Mouse (Mus musculus): ENCODE data around the gene Psmb3. TPM values are rescaled to one million over a fixed set of nuclear protein-coding genes. Genes with fewer than 3 reads are reported as not detected.

Psmb3 gene
- 443 and 489 TPM in 2 replicates for polyA plus RNA-seq (2015; fragmentation: Nextera tagmentation; extraction: Ambion mirVana)

GRCm38 (mm10) chr11:97703039-97703826, at the start of gene Psmb3:
TSS of gene Psmb3 (plus strand) at chr11:97703399.

GRCm38 (mm10) chr11:97662893-97663527, 40.2 kb upstream of the Psmb3 start, which contains the start of gene Mllt6:
TSS of gene Mllt6 (plus strand) at chr11:97663414.

GRCm38 (mm10) chr11:97685613-97686321, 17.4 kb upstream of the Psmb3 start, which contains the start of gene Cisd3:
TSS of gene Cisd3 (plus strand) at chr11:97685826.

GRCm38 (mm10) chr11:97700003-97700745, 3.0 kb upstream of the Psmb3 start, which contains the start of gene Pcgf2:
TSS of gene Pcgf2 (minus strand) at chr11:97700497.

GRCm38 (mm10) chr11:97744063-97744717, 41.0 kb downstream of the Psmb3 start, which contains the start of gene Pip4k2b:
TSS of gene Pip4k2b (minus strand) at chr11:97744704.

Small RNA genes lying within 50 kb of the gene (microRNA-seq; reads per million reads assigned to microRNA genes)
- 0 reads per million in 2 experiments for gene Gm24158
- gene Mir6927, result 0 reads per million in 2 experiments
- 0 reads per million in 2 experiments for gene Mir8102

Other genes with a start within 250 kb of the Psmb3 start
- gene 4933428G20Rik, start 203.1 kb upstream of the Psmb3 start, polyA plus RNA-seq (2015; fragmentation: Nextera tagmentation; extraction: Ambion mirVana), result 0.28 and 0.44 TPM in 2 replicates
- 0.06 and 0.13 TPM in 2 replicates for gene Srcin1, start 127.2 kb upstream of the Psmb3 start, polyA plus RNA-seq (2015; fragmentation: Nextera tagmentation; extraction: Ambion mirVana)
- gene Epop, start 73.7 kb upstream of the Psmb3 start, polyA plus RNA-seq (2015; fragmentation: Nextera tagmentation; extraction: Ambion mirVana), result 0.14 and 0.23 TPM in 2 replicates
- gene Mllt6, start 40.0 kb upstream of the Psmb3 start, polyA plus RNA-seq (2015; fragmentation: Nextera tagmentation; extraction: Ambion mirVana), result 0.96 and 1.00 TPM in 2 replicates
- 94.2 and 95.9 TPM in 2 replicates for gene Cisd3, start 17.6 kb upstream of the Psmb3 start, polyA plus RNA-seq (2015; fragmentation: Nextera tagmentation; extraction: Ambion mirVana)
- 3.5 and 4.0 TPM in 2 replicates for gene Pcgf2, start 2.9 kb upstream of the Psmb3 start, polyA plus RNA-seq (2015; fragmentation: Nextera tagmentation; extraction: Ambion mirVana)
- 1.9 TPM in 2 replicates for gene Pip4k2b, start 41.3 kb downstream of the Psmb3 start, polyA plus RNA-seq (2015; fragmentation: Nextera tagmentation; extraction: Ambion mirVana)
- gene Cwc25, start 63.2 kb downstream of the Psmb3 start, polyA plus RNA-seq (2015; fragmentation: Nextera tagmentation; extraction: Ambion mirVana), result 7.7 and 9.0 TPM in 2 replicates
- gene 1700001P01Rik, start 72.5 kb downstream of the Psmb3 start, polyA plus RNA-seq (2015; fragmentation: Nextera tagmentation; extraction: Ambion mirVana), result not detected in 2 replicates
- gene Rpl23, start 79.0 kb downstream of the Psmb3 start, polyA plus RNA-seq (2015; fragmentation: Nextera tagmentation; extraction: Ambion mirVana), result 394 and 459 TPM in 2 replicates
- 32.7 and 42.2 TPM in 2 replicates for gene Lasp1, start 95.6 kb downstream of the Psmb3 start, polyA plus RNA-seq (2015; fragmentation: Nextera tagmentation; extraction: Ambion mirVana)
- gene B230217C12Rik, start 137.4 kb downstream of the Psmb3 start, polyA plus RNA-seq (2015; fragmentation: Nextera tagmentation; extraction: Ambion mirVana), result 1.3 and 1.4 TPM in 2 replicates
- gene Fbxo47, start 180.8 kb downstream of the Psmb3 start, polyA plus RNA-seq (2015; fragmentation: Nextera tagmentation; extraction: Ambion mirVana), result 0.13 and 0.22 TPM in 2 replicates